Mouse (Mus musculus) B cell, adult 2 months (primary cell): ENCODE data around the gene C2cd4d.

Experiments used
- DNase-seq, 2 experiments: peaks; one replicate each; pipeline ENCODE4 v3.0.0; 2022

Gene C2cd4d

GRCm38 (mm10) chr3:94362138-94362537, at the start of gene C2cd4d:
C2cd4d (plus strand) TSS chr3:94362438.
- DNase-seq = no peak

GRCm38 (mm10) chr3:94328681-94329080, 33.6 kb upstream of the C2cd4d start:
- DNase-seq = no peak

- DNase-seq = no peak
These were observed 27.8 kb upstream of the C2cd4d start for GRCm38 (mm10) chr3:94334442-94334841.

GRCm38 (mm10) chr3:94338522-94338921, 23.7 kb upstream of the C2cd4d start:
- no peak for DNase-seq

GRCm38 (mm10) chr3:94341959-94342422, 20.2 kb upstream of the C2cd4d start, which contains the start of gene Them5:
Them5 (plus strand) TSS chr3:94342099.
- no peak for DNase-seq

- DNase-seq = no peak
These were observed 19.7 kb upstream of the C2cd4d start for GRCm38 (mm10) chr3:94342552-94342951.

GRCm38 (mm10) chr3:94344182-94344581, 18.1 kb upstream of the C2cd4d start:
- no peak for DNase-seq

- no peak for DNase-seq
These were observed 17.3 kb upstream of the C2cd4d start for GRCm38 (mm10) chr3:94344897-94345296.

GRCm38 (mm10) chr3:94348146-94348545, 14.1 kb upstream of the C2cd4d start:
- DNase-seq = no peak

- DNase-seq = no peak
These were observed 1.4 kb upstream of the C2cd4d start for GRCm38 (mm10) chr3:94360812-94361211.

- DNase-seq = no peak
These were observed 1.3 kb downstream of the C2cd4d start for GRCm38 (mm10) chr3:94363291-94364153.

GRCm38 (mm10) chr3:94364154-94364526, 1.9 kb downstream of the C2cd4d start:
- DNase-seq = no peak

GRCm38 (mm10) chr3:94366761-94367160, 4.5 kb downstream of the C2cd4d start:
- peak; percentile 76 to 78 for DNase-seq

GRCm38 (mm10) chr3:94367511-94367910, 5.3 kb downstream of the C2cd4d start:
- DNase-seq = no peak

- DNase-seq = no peak
These were observed 6.4 kb downstream of the C2cd4d start for GRCm38 (mm10) chr3:94368631-94369030.

- DNase-seq = no peak
These were observed 7.5 kb downstream of the C2cd4d start for GRCm38 (mm10) chr3:94369709-94370108.

- DNase-seq = no peak
These were observed 9.4 kb downstream of the C2cd4d start for GRCm38 (mm10) chr3:94371637-94372036.

- DNase-seq = no peak
These were observed 9.8 kb downstream of the C2cd4d start for GRCm38 (mm10) chr3:94372038-94372437.

- DNase-seq = no peak
These were observed 10.4 kb downstream of the C2cd4d start, which contains the start of gene Rorc for GRCm38 (mm10) chr3:94372641-94373040. Rorc (plus strand) TSS chr3:94372794.

- DNase-seq = no peak
These were observed 10.9 kb downstream of the C2cd4d start for GRCm38 (mm10) chr3:94373090-94373489.

GRCm38 (mm10) chr3:94373597-94374011, 11.4 kb downstream of the C2cd4d start:
- DNase-seq = no peak

- no peak for DNase-seq
These were observed 12.4 kb downstream of the C2cd4d start for GRCm38 (mm10) chr3:94374636-94375035.

- no peak for DNase-seq
These were observed 12.9 kb downstream of the C2cd4d start for GRCm38 (mm10) chr3:94375146-94375545.

GRCm38 (mm10) chr3:94375861-94376260, 13.6 kb downstream of the C2cd4d start:
- DNase-seq = no peak
